Mouse (Mus musculus) heart, embryonic 11.5 days (tissue): Measurements from ENCODE around the gene Eipr1. TPM values are rescaled to one million over a fixed set of nuclear protein-coding genes. Genes with fewer than 3 reads are reported as not detected.
"Not testable (repeated sequence)": the region's sequence is repeated elsewhere in the genome, so short reads cannot be mapped to it uniquely, and the experiment has no call there.

ENCODE experiments used
- ATAC-seq: fragments of 200-750 bp; cut with Nextera tagmentation; replicated peaks from 2 replicates; pipeline ENCODE4 v1.8.0; 2017; ENCODE audit warnings: moderate library complexity; ENCODE audit not compliant: insufficient number of reproducible peaks, low FRiP score, low TSS enrichment
- H3K27ac ChIP-seq: fragments of 300-500 bp; sonication (generic); 2 replicates; pipeline ENCODE4 v1.5.1; 2014; ENCODE audit warnings: mild to moderate bottlenecking, low read depth, low read length
- H3K27me3 ChIP-seq: fragments of 300-500 bp; sonication (generic); 2 replicates; pipeline ENCODE4 v1.6.1; 2014; ENCODE audit warnings: mild to moderate bottlenecking, low read length, mixed read lengths; ENCODE audit not compliant: control insufficient read depth, insufficient read depth
- H3K36me3 ChIP-seq: fragments of 300-500 bp; sonication (generic); 2 replicates; pipeline ENCODE4 v1.6.1; 2014; ENCODE audit warnings: mild to moderate bottlenecking, low read length, moderate library complexity, mixed read lengths; ENCODE audit not compliant: control insufficient read depth, insufficient read depth
- H3K4me1 ChIP-seq: fragments of 300-500 bp; sonication (generic); 2 replicates; pipeline ENCODE4 v1.6.1; 2014; ENCODE audit warnings: low read length; ENCODE audit not compliant: control insufficient read depth, insufficient read depth
- H3K4me2 ChIP-seq: fragments of 300-500 bp; sonication (generic); 2 replicates; pipeline ENCODE4 v1.6.1; 2014; ENCODE audit warnings: mild to moderate bottlenecking, moderate library complexity
- H3K4me3 ChIP-seq: fragments of 300-500 bp; sonication (generic); 2 replicates; pipeline ENCODE4 v1.5.1; 2014; ENCODE audit warnings: low read depth, low read length
- H3K9ac ChIP-seq: fragments of 300-500 bp; sonication (generic); 2 replicates; pipeline ENCODE4 v1.6.1; 2014; ENCODE audit warnings: mild to moderate bottlenecking, low read depth, low read length, moderate library complexity
- H3K9me3 ChIP-seq: fragments of 300-500 bp; sonication (generic); replicated peaks from 2 replicates; pipeline ENCODE4 v1.6.1; 2016; ENCODE audit warnings: low read length; ENCODE audit not compliant: control insufficient read depth
- WGBS: fragments of 180-500 bp; shearing (Covaris S2); extraction: QIAGEN DNeasy Blood & Tissue Kit; methylation state at CpG from one replicate; pipeline ENCODE4 v1.1.7; 2014; ENCODE audit not compliant: insufficient replicate concordance; 5-methylcytosine and 5-hydroxymethylcytosine counted together
- polyA plus RNA-seq: library from polyadenylated mRNA; unstranded; fragments of >200 nt; fragmentation: Nextera tagmentation; extraction: Ambion mirVana; gene quantifications from 2 replicates; pipeline ENCODE4 v1.2.1, GENCODE M21; 2014

Gene Eipr1
- polyA plus RNA-seq, 1 experiment from 2014 or later: 26.0 TPM

- Histone ChIP-seq H3K36me3 (peaks cover 12% of the 10 kb centered on the region), H3K4me1 (no peaks in the 10 kb centered on the region), H3K27ac (no peak overlapping the region), H3K27me3 (no peaks in the 10 kb centered on the region), H3K9me3 (no peaks in the 10 kb centered on the region), H3K4me2 (no peak overlapping the region), H3K9ac (no peak overlapping the region), H3K4me3 (no peak overlapping the region)
- ATAC-seq: no peak
- WGBS: 89% methylated on average over 3 of the region's 3 CpGs
Measured at GRCm38 (mm10) chr12:28724366-28724765, 27.2 kb upstream of the Eipr1 start.

DNA sequence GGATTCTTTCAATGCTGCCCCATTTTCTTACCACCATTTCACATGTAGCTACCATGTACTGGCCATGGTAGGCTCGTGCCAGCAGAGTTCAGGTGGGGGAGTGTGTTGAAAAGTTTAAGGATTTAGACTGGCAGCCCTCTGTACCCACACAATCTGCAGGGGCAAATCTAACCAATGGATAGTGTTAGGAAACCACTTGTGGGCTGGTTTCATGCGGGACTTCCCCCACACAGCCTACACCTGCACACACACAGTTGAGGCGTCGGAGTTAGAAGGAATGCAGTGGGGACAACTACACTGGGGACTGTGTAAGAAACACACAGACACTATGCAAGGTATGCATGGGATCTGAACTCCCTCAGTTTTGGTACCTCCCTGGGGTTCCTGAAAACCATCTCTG lies 25.4 kb upstream of the Eipr1 start:
- Histone ChIP-seq H3K9ac (no peak overlapping the region), H3K36me3 (0 out of 2 replicates have a peak, but pooled peaks cover 2% of the 10 kb centered on the region), H3K4me2 (no peak overlapping the region), H3K4me1 (no peaks in the 10 kb centered on the region), H3K27ac (no peak overlapping the region), H3K27me3 (no peaks in the 10 kb centered on the region), H3K4me3 (no peak overlapping the region), H3K9me3 (no peaks in the 10 kb centered on the region)
- WGBS: 79% methylated on average over 4 of the region's 4 CpGs
- ATAC-seq: no peak

GRCm38 (mm10) chr12:28727061-28727460 lies 24.5 kb upstream of the Eipr1 start:
- H3K27me3 ChIP-seq: no peaks in the 10 kb centered on the region
- H3K4me1 ChIP-seq: no peaks in the 10 kb centered on the region
- no peak overlapping the region for H3K4me3 ChIP-seq
- no peak for ATAC-seq
- H3K27ac ChIP-seq: no peak overlapping the region
- 0 out of 2 replicates have a peak, but pooled peaks cover 5% of the 10 kb centered on the region for H3K36me3 ChIP-seq
- 83% methylated on average over 5 of the region's 5 CpGs for WGBS
- no peak overlapping the region for H3K4me2 ChIP-seq
- no peaks in the 10 kb centered on the region for H3K9me3 ChIP-seq
- no peak overlapping the region for H3K9ac ChIP-seq

DNA sequence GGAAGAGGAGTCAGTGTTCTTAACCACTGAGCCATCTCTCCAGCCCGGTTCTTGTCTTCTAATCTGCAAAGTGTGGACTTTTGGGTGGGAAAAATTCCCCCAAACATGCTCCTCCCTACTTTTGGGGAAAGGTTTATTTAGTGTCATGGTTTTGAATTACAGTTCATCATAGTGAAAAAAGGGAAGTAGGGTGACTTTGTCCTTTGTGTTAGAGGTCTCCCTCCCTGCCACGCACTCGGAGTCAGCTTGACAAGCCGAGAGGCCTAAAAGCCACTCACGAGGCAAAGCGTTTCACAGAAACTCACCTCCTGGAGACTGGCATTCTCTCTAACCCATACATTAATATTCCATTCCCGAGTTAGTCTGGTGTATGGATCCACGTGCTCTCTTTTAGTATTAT lies 19.0 kb upstream of the Eipr1 start:
- no peak for ATAC-seq
- Histone ChIP-seq H3K4me1 (no peaks in the 10 kb centered on the region), H3K27ac (no peak overlapping the region), H3K36me3 (peaks cover 17% of the 10 kb centered on the region), H3K9me3 (no peaks in the 10 kb centered on the region), H3K4me3 (no peak overlapping the region), H3K27me3 (no peaks in the 10 kb centered on the region), H3K4me2 (no peak overlapping the region), H3K9ac (no peak overlapping the region)
- WGBS: 91% methylated on average over 8 of the region's 8 CpGs

GRCm38 (mm10) chr12:28733520-28734245 lies 17.9 kb upstream of the Eipr1 start:
- H3K27ac ChIP-seq, H3K9me3 ChIP-seq, H3K4me2 ChIP-seq, H3K27me3 ChIP-seq, ATAC-seq, H3K4me1 ChIP-seq, H3K4me3 ChIP-seq, H3K9ac ChIP-seq: not testable (repeated sequence)
- peaks cover 17% of the 10 kb centered on the region for H3K36me3 ChIP-seq
- 92% methylated on average over 6 of the region's 6 CpGs for WGBS

DNA sequence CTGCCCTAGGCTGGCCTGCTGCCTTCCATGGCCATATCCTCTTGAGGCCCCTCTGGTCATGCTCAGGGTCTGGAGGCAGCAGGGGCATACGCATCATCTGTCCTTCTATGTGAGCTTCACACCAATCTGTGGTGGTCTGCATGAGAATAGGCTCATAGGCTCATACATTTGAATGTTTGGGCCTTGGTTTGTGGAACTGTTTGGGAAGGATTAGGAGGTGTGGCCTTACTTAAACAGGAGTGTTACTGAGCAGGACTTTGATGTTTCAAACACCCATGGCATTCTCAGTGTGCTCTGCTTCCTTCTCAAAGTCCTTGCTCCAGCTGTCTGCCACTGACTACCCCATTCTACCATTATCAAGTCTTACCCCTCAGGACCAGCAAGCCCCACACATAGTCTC lies 17.3 kb upstream of the Eipr1 start:
- ATAC-seq: no peak
- Histone ChIP-seq H3K9me3 (no peaks in the 10 kb centered on the region), H3K36me3 (peaks cover 17% of the 10 kb centered on the region), H3K4me2 (no peak overlapping the region), H3K4me3 (no peak overlapping the region), H3K4me1 (no peaks in the 10 kb centered on the region), H3K9ac (no peak overlapping the region), H3K27me3 (no peaks in the 10 kb centered on the region), H3K27ac (no peak overlapping the region)
- 97% methylated on average over 1 of the region's 1 CpGs for WGBS

GRCm38 (mm10) chr12:28735293-28735692 lies 16.3 kb upstream of the Eipr1 start:
- ATAC-seq: no peak
- WGBS: 86% methylated on average over 3 of the region's 3 CpGs
- H3K4me3 ChIP-seq: no peak overlapping the region

GRCm38 (mm10) chr12:28743328-28743727 lies 8.3 kb upstream of the Eipr1 start:
- no peak for ATAC-seq
- H3K4me2 ChIP-seq: no peak overlapping the region
- WGBS: 80% methylated on average over 3 of the region's 3 CpGs
- H3K4me1 ChIP-seq: 0 out of 2 replicates have a peak, but pooled peaks cover under 1% of the 10 kb centered on the region
- no peaks in the 10 kb centered on the region for H3K27me3 ChIP-seq
- H3K9me3 ChIP-seq: no peaks in the 10 kb centered on the region
- no peak overlapping the region for H3K9ac ChIP-seq
- no peak overlapping the region for H3K4me3 ChIP-seq
- no peak overlapping the region for H3K27ac ChIP-seq
- H3K36me3 ChIP-seq: peaks cover 10% of the 10 kb centered on the region

More at GRCm38 (mm10) chr12:28735293-28735692, 16.3 kb upstream of the Eipr1 start:
- Histone ChIP-seq H3K9ac (no peak overlapping the region), H3K27ac (no peak overlapping the region), H3K4me2 (no peak overlapping the region), H3K27me3 (no peaks in the 10 kb centered on the region), H3K9me3 (no peaks in the 10 kb centered on the region), H3K4me1 (no peaks in the 10 kb centered on the region), H3K36me3 (peaks cover 17% of the 10 kb centered on the region)
